Mouse (Mus musculus) embryonic fibroblast, embryonic 13.5 days (primary cell): ENCODE data around the gene Trp53inp2. TPM values are rescaled to one million over a fixed set of nuclear protein-coding genes. Genes with fewer than 3 reads are reported as not detected.
A peak's percentile ranks its signal among the peaks of the same experiment; 100 is the strongest.

Experiments
- H3K27ac ChIP-seq: 2 replicates; pipeline ENCODE4 v1.5.1; 2012; ENCODE audit warnings: low read length, control low read depth, inconsistent platforms; ENCODE audit not compliant: insufficient read depth
- H3K4me1 ChIP-seq: 2 replicates; pipeline ENCODE4 v1.6.1; 2011; ENCODE audit warnings: low read length; ENCODE audit not compliant: control insufficient read depth, insufficient read depth
- H3K4me3 ChIP-seq: 2 replicates; pipeline ENCODE4 v1.5.1; 2011; ENCODE audit warnings: mild to moderate bottlenecking, control low read depth, low read length; ENCODE audit not compliant: insufficient read depth
- CTCF ChIP-seq: IDR thresholded peaks from 2 replicates; pipeline ENCODE4 v1.5.1; 2011; ENCODE audit warnings: mild to moderate bottlenecking, control low read depth, low read length, moderate library complexity, borderline replicate concordance; ENCODE audit not compliant: insufficient read depth
- POLR2A ChIP-seq: IDR thresholded peaks from 2 replicates; pipeline ENCODE4 v1.6.1; 2011; ENCODE audit warnings: low read depth, mild to moderate bottlenecking, control low read depth, low read length, moderate library complexity
- polyA plus RNA-seq: library from polyadenylated mRNA; stranded (reverse); fragments of >200 nt; gene quantifications from 2 replicates; pipeline ENCODE4 v1.2.4, GENCODE M21; 2011; ENCODE audit warnings: low read depth; ENCODE audit not compliant: missing spikeins, insufficient read length

Trp53inp2 gene
- 73.2 and 77.7 TPM in 2 replicates for polyA plus RNA-seq

GRCm38 (mm10) chr2:155380261-155381059 is at the start of gene Trp53inp2:
Gene Trp53inp2, plus strand, starts transcription at chr2:155381059.
- TF ChIP-seq POLR2A = no peak
- Histone ChIP-seq H3K4me3 (peak within 1 kb of the TSS; percentile 71), H3K27ac (peak within 1 kb of the TSS; percentile 91), H3K4me1 (peaks cover 5% of the 10 kb centered on the region)

- H3K27ac ChIP-seq = no peak overlapping the region
- no peak overlapping the region for H3K4me3 ChIP-seq
- TF ChIP-seq POLR2A (no peak), CTCF (no peak)
- no peaks in the 10 kb centered on the region for H3K4me1 ChIP-seq
These were observed 49.5 kb upstream of the Trp53inp2 start for GRCm38 (mm10) chr2:155331351-155331750.

DNA sequence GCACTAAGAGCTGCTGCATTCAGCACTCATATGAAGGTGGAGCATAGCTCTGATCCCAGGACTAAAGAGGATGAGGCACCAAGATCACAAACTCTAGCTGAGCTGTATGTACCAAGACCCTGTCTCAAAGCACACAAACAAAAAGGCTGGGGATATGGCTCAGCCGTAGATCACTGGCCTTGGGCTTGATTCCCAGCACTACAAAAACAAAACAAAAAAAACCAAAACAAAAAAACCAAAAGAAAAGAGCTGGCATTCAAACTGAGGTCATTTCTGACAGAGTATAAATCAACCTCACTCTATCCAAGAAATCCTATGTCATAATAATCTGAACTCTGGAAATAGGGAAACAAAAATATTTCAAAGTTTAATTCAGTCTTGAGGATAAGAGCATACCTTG is 47.4 kb upstream of the Trp53inp2 start:
- TF ChIP-seq CTCF = no peak
- TF ChIP-seq POLR2A = no peak
- H3K4me1 ChIP-seq = no peaks in the 10 kb centered on the region
- no peak overlapping the region for H3K4me3 ChIP-seq
- H3K27ac ChIP-seq = no peak overlapping the region

- H3K4me3 ChIP-seq = no peak overlapping the region
- no peak overlapping the region for H3K27ac ChIP-seq
- no peaks in the 10 kb centered on the region for H3K4me1 ChIP-seq
- TF ChIP-seq CTCF = no peak
- no peak for TF ChIP-seq POLR2A
These were observed 45.6 kb upstream of the Trp53inp2 start for GRCm38 (mm10) chr2:155335231-155335630.

- TF ChIP-seq CTCF = no peak
- no peak for TF ChIP-seq POLR2A
These were observed 44.6 kb upstream of the Trp53inp2 start for GRCm38 (mm10) chr2:155336254-155336653.

DNA sequence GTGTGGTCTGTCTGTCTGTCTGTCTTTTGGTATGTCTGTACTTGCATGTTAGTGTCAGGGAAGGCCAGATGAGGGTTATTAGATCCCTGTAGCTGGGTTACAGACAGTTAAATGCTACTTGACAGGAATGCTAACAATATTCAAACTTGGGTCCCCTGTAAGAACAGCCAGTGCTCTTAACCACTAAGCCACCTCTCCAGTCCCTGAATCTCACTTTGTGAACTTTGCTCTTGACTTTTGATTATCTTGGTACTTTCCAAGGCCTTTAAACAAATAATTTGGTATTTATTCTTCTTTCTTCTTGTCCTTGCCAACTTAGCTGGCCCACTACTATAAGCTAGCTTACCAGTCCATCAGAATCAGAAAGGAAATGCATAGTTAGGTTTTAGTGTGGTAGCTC is 40.7 kb upstream of the Trp53inp2 start:
- TF ChIP-seq POLR2A = no peak
- H3K27ac ChIP-seq = no peak overlapping the region
- no peak overlapping the region for H3K4me3 ChIP-seq
- no peaks in the 10 kb centered on the region for H3K4me1 ChIP-seq

More at GRCm38 (mm10) chr2:155336254-155336653, 44.6 kb upstream of the Trp53inp2 start:
- no peak overlapping the region for H3K4me3 ChIP-seq
- H3K27ac ChIP-seq = no peak overlapping the region
- no peaks in the 10 kb centered on the region for H3K4me1 ChIP-seq

DNA sequence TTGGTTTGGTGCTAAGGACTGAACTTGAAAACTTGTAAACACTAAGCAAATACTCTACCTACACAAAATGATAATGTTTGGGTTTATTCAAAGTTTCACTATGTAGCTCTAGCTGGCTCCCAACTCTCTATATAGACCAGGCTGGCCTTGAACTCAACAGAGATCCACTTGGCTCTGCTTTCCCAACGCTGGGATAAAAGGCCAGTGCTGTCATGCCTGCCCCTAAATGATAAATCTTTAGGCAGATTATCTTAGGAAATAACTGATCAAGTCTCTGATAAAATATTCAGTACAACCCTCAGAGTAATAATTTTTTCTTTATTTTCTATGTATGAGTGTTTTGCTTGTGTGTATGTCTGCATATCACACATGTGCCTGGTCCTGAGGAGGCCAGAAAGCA is 34.2 kb upstream of the Trp53inp2 start:
- Histone ChIP-seq H3K27ac (no peak overlapping the region), H3K4me1 (no peaks in the 10 kb centered on the region), H3K4me3 (no peak overlapping the region)
- no peak for TF ChIP-seq CTCF
- TF ChIP-seq POLR2A = no peak

DNA sequence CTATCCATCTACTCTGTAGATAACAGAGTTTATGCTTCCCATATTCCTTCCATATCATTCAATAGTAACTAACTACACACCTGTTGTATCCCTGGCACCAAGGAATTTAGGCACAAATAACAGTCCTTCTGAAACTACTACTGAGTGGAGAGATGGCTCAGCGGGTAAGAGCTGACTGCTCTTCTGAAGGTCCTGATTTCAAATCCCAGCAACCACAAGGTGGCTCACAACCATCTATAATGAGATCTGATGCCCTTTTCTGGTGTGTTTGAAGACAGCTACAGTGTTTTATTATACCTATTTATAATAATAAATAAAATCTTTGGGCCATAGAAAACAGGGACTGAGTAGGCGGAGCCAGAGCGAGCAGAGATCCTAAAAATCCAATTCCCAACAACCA is 26.5 kb upstream of the Trp53inp2 start:
- no peaks in the 10 kb centered on the region; the same call in 1 of the 2 replicates for H3K4me1 ChIP-seq
- H3K27ac ChIP-seq = no peak overlapping the region
- no peak overlapping the region for H3K4me3 ChIP-seq
- TF ChIP-seq CTCF = no peak

GRCm38 (mm10) chr2:155356971-155357591 is 23.8 kb upstream of the Trp53inp2 start, which contains the start of gene Pigu:
Gene Pigu, minus strand, starts transcription at chr2:155357430.
- TF ChIP-seq POLR2A (peak; percentile 81), CTCF (no peak)
- Histone ChIP-seq H3K27ac (no peak within 1 kb of the TSS), H3K4me3 (peak within 1 kb of the TSS; percentile 78), H3K4me1 (no peaks in the 10 kb centered on the region; the same call in 1 of the 2 replicates)
